Mouse (Mus musculus): ENCODE data around the gene Sars2. TPM values are rescaled to one million over a fixed set of nuclear protein-coding genes. Genes with fewer than 3 reads are reported as not detected.
A peak's percentile ranks its signal among the peaks of the same experiment; 100 is the strongest.

Sars2 gene
- polyA plus RNA-seq, 1 experiment from 2014 or later: 8.5 TPM

- Histone ChIP-seq H3K4me2 (ENCODE audit: low read depth, low read length) (0 out of 2 replicates have a peak overlapping the region, but pooled peaks have one; percentile 45), H3K27ac (ENCODE audit: low read depth) (peak overlapping the region; percentile 87), H3K9me3 (ENCODE audit: low read length) (no peaks in the 10 kb centered on the region), H3K4me1 (ENCODE audit: insufficient read depth) (peaks cover 23% of the 10 kb centered on the region), H3K36me3 (replicated peaks; ENCODE audit: insufficient read depth, low read length) (0 out of 2 replicates have a peak, but pooled peaks cover 2% of the 10 kb centered on the region), H3K9ac (replicated peaks) (no peak overlapping the region), H3K27me3 (ENCODE audit: insufficient read depth, low read length) (no peaks in the 10 kb centered on the region), H3K4me3 (ENCODE audit: low read depth, low read length) (no peak overlapping the region)
- TF ChIP-seq CTCF (IDR thresholded peaks at IDR 0.05; ENCODE audit: low read depth) (no peak), EP300 (IDR thresholded peaks at IDR 0.05; ENCODE audit: low read depth) (no peak)
- 49% methylated on average over 10 of the region's 10 CpGs for WGBS (ENCODE audit: insufficient replicate concordance)
- ATAC-seq (no peak), DNase-seq (no peak)
Measured at GRCm38 (mm10) chr7:28801901-28802670, 60.3 kb downstream of the Sars2 start.

- 15% methylated on average over 10 of the region's 10 CpGs for WGBS (ENCODE audit: insufficient replicate concordance)
- DNase-seq (peak; percentile 55), ATAC-seq (peak; percentile 35)
Measured at GRCm38 (mm10) chr7:28802846-28803588, 61.2 kb downstream of the Sars2 start.

More at GRCm38 (mm10) chr7:28802846-28803588, 61.2 kb downstream of the Sars2 start:
- TF ChIP-seq EP300 (IDR thresholded peaks at IDR 0.05; ENCODE audit: low read depth): no peak
- no peak for TF ChIP-seq CTCF (IDR thresholded peaks at IDR 0.05; ENCODE audit: low read depth)
- Histone ChIP-seq H3K9ac (replicated peaks) (no peak overlapping the region; the same call in 1 of the 2 replicates), H3K36me3 (replicated peaks; ENCODE audit: insufficient read depth, low read length) (0 out of 2 replicates have a peak, but pooled peaks cover 2% of the 10 kb centered on the region), H3K27me3 (ENCODE audit: insufficient read depth, low read length) (no peaks in the 10 kb centered on the region), H3K4me3 (ENCODE audit: low read depth, low read length) (no peak overlapping the region), H3K4me2 (ENCODE audit: low read depth, low read length) (peak overlapping the region; percentile 45), H3K4me1 (ENCODE audit: insufficient read depth) (peaks cover 29% of the 10 kb centered on the region), H3K27ac (ENCODE audit: low read depth) (peak overlapping the region; percentile 87), H3K9me3 (ENCODE audit: low read length) (no peaks in the 10 kb centered on the region)

Other genes starting within 250 kb of the Sars2 start
- gene Ifnl2, start 231.5 kb upstream of the Sars2 start, polyA plus RNA-seq (2015; fragmentation: Nextera tagmentation; extraction: Ambion mirVana): not detected in 2 replicates
- gene Ifnl3, start 219.2 kb upstream of the Sars2 start, polyA plus RNA-seq (2015; fragmentation: Nextera tagmentation; extraction: Ambion mirVana): not detected in 2 replicates
- 1.3 and 7.7 TPM in 2 replicates for gene Sycn, start 201.1 kb upstream of the Sars2 start, polyA plus RNA-seq (2015; fragmentation: Nextera tagmentation; extraction: Ambion mirVana)
- not detected in 2 replicates for gene Nccrp1, start 194.7 kb upstream of the Sars2 start, polyA plus RNA-seq (2015; fragmentation: Nextera tagmentation; extraction: Ambion mirVana)
- gene Samd4b, start 143.8 kb upstream of the Sars2 start, polyA plus RNA-seq (2015; fragmentation: Nextera tagmentation; extraction: Ambion mirVana): 3.5 and 4.3 TPM in 2 replicates
- 5.3 and 6.2 TPM in 2 replicates for gene Pak4, start 143.8 kb upstream of the Sars2 start, polyA plus RNA-seq (2015; fragmentation: Nextera tagmentation; extraction: Ambion mirVana)
- gene Acp7, start 110.7 kb upstream of the Sars2 start, polyA plus RNA-seq (2015; fragmentation: Nextera tagmentation; extraction: Ambion mirVana): not detected in 2 replicates
- gene Fbxo27, start 49.1 kb upstream of the Sars2 start, polyA plus RNA-seq (2015; fragmentation: Nextera tagmentation; extraction: Ambion mirVana): 0.19 and 0.24 TPM in 2 replicates
- 0.90 and 1.0 TPM in 2 replicates for gene Fbxo17, start 25.2 kb upstream of the Sars2 start, polyA plus RNA-seq (2015; fragmentation: Nextera tagmentation; extraction: Ambion mirVana)
- gene Mrps12, start 172 bp upstream of the Sars2 start, polyA plus RNA-seq (2015; fragmentation: Nextera tagmentation; extraction: Ambion mirVana): 77.2 and 83.9 TPM in 2 replicates
- not detected in 2 replicates for gene Ccer2, start 14.2 kb downstream of the Sars2 start, polyA plus RNA-seq (2015; fragmentation: Nextera tagmentation; extraction: Ambion mirVana)
- 20.5 and 22.7 TPM in 2 replicates for gene Sirt2, start 24.7 kb downstream of the Sars2 start, polyA plus RNA-seq (2015; fragmentation: Nextera tagmentation; extraction: Ambion mirVana)
- gene Nfkbib, start 25.5 kb downstream of the Sars2 start, polyA plus RNA-seq (2015; fragmentation: Nextera tagmentation; extraction: Ambion mirVana): 25.1 and 26.9 TPM in 2 replicates
- gene Rinl, start 47.0 kb downstream of the Sars2 start, polyA plus RNA-seq (2015; fragmentation: Nextera tagmentation; extraction: Ambion mirVana): 7.2 and 7.6 TPM in 2 replicates
- 82.0 and 88.6 TPM in 2 replicates for gene Hnrnpl, start 66.5 kb downstream of the Sars2 start, polyA plus RNA-seq (2015; fragmentation: Nextera tagmentation; extraction: Ambion mirVana)
- 534 and 566 TPM in 2 replicates for gene Ech1, start 83.2 kb downstream of the Sars2 start, polyA plus RNA-seq (2015; fragmentation: Nextera tagmentation; extraction: Ambion mirVana)
- gene Lgals4, start 91.9 kb downstream of the Sars2 start, polyA plus RNA-seq (2015; fragmentation: Nextera tagmentation; extraction: Ambion mirVana): 19.5 and 21.3 TPM in 2 replicates
- 0.14 and 0.34 TPM in 2 replicates for gene Lgals7, start 121.9 kb downstream of the Sars2 start, polyA plus RNA-seq (2015; fragmentation: Nextera tagmentation; extraction: Ambion mirVana)
- gene Capn12, start 139.4 kb downstream of the Sars2 start, polyA plus RNA-seq (2015; fragmentation: Nextera tagmentation; extraction: Ambion mirVana): 0.09 and 0.23 TPM in 2 replicates
- gene Actn4, start 220.3 kb downstream of the Sars2 start, polyA plus RNA-seq (2015; fragmentation: Nextera tagmentation; extraction: Ambion mirVana): 76.3 and 81.2 TPM in 2 replicates
- gene Eif3k, start 239.9 kb downstream of the Sars2 start, polyA plus RNA-seq (2015; fragmentation: Nextera tagmentation; extraction: Ambion mirVana): 162 and 166 TPM in 2 replicates
- 11.9 and 16.5 TPM in 2 replicates for gene Map4k1, start 240.1 kb downstream of the Sars2 start, polyA plus RNA-seq (2015; fragmentation: Nextera tagmentation; extraction: Ambion mirVana)

All from liver, postnatal 0 days (tissue).